Mouse (Mus musculus): ENCODE measurements around the gene Prkn. TPM values are rescaled to one million over a fixed set of nuclear protein-coding genes. Genes with fewer than 3 reads are reported as not detected.

The Prkn gene
- total RNA-seq, 2 experiments from 2014 or later = 0.85 to 1.9 TPM

GRCm38 (mm10) chr17:11680456-11680855 lies 840.3 kb downstream of the Prkn start:
- ATAC-seq (replicated peaks; ENCODE audit: low FRiP score, poor library complexity, severe bottlenecking) = no peak

DNA sequence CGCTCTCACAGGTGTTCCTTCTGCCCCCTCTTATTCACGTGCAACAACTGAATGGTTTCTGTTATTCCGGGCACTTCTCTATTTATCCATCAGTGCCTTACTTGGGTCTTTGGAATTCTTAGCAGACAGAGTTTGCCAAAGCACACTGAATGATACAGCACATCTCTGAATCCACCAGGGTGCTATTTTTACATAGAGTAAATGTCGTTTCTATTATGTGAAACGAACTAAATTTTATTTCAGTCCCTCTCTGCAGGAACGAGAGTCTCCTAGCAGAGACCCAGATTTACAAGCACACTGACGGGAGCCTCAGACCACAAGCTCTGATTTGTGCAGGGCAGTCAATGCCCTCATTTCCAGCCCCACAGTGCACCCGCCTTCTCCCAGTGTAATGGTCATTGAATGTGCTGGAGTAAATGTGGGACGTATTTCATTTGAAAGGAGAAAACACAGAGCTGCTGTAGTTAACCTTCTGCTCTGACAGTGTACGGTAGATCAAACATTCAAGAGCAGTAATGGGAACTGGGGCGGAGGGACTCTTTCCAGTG lies 841.7 kb downstream of the Prkn start:
- no peak for ATAC-seq (replicated peaks; ENCODE audit: low FRiP score, poor library complexity, severe bottlenecking)

GRCm38 (mm10) chr17:11705005-11705404 lies 864.8 kb downstream of the Prkn start:
- no peak for ATAC-seq (replicated peaks; ENCODE audit: low FRiP score, poor library complexity, severe bottlenecking)

DNA sequence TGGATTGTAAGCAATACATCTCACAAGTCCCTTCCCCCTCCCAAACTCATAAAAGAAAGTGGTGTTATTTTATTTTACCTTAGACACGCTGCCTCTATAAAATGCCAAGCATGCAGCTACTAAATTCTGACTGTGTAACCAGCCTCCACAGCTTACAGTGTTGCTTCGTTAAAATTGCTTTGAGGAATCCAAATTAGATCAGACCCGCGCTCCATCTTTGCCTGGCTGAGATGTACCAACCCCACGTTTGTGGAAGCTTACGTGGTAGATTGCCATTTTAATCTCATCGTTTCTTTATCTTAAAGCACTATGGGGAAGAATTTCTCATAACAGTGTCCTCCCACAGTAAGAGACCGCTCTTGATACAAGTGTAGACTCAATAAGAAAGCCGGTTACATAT lies 865.6 kb downstream of the Prkn start:
- no peak for ATAC-seq (replicated peaks; ENCODE audit: low FRiP score, poor library complexity, severe bottlenecking)

- no peak for ATAC-seq (replicated peaks; ENCODE audit: low FRiP score, poor library complexity, severe bottlenecking)
Measured at GRCm38 (mm10) chr17:11712066-11712465, 871.9 kb downstream of the Prkn start.

- ATAC-seq (replicated peaks; ENCODE audit: low FRiP score, poor library complexity, severe bottlenecking) = no peak
Measured at GRCm38 (mm10) chr17:11719801-11720200, 879.6 kb downstream of the Prkn start.

DNA sequence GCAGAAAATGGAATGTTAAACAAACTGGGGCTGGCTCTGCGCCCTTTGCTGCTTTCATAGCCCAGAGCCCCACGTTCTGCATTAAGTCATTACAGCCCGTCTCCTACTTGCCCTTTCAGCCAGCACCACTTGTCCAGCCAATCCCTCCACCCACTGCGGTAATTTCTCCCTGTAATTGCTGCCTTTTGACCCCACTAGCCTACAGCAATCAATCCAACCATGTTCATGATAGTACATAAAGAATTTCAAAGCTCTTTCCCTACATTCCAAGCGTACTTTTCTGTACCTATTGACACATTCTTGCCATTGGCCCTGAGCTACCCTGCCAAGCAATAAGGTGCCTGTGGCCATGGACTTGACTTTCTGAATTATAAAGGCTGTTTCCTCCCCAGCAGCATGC lies 881.7 kb downstream of the Prkn start:
- no peak for ATAC-seq (replicated peaks; ENCODE audit: low FRiP score, poor library complexity, severe bottlenecking)

DNA sequence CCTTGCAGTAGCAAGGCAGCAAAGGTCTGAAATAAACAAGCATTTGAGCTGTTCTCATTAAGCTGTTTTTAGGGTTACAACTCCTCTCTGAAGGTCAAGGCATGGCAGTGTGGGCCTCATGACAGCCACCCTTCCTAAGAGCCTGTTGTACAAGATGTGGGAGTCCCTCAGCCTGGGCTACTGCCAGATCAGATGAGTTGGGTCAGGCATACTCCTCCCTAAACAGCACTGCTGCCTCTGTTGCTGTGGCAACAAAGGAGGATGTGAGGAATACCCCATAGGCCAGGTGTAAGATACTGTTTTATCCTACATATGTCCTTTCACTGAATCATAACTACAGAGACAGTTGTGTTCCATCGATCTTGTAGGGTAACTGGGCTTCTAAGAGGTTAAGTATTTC lies 882.3 kb downstream of the Prkn start:
- no peak for ATAC-seq (replicated peaks; ENCODE audit: low FRiP score, poor library complexity, severe bottlenecking)

DNA sequence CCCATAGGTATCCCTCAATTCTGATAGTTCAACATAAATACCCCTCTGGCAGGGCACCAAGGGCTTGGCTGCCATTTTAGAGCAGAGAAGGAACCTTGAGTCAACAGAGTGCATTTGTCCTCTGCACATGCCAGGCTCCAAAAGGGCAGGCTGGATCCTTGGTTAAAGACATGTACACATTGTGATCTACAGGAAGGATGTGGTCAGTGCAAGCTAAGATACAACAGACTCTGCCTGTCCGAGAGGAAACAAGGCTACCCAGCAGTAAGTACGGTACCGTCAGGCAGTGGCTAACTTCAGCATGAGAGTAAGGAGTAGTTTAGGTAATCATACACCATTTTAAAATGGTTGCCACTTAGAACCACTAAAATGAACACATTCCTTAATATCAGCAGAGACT lies 884.0 kb downstream of the Prkn start:
- ATAC-seq (replicated peaks; ENCODE audit: low FRiP score, poor library complexity, severe bottlenecking) = no peak

DNA sequence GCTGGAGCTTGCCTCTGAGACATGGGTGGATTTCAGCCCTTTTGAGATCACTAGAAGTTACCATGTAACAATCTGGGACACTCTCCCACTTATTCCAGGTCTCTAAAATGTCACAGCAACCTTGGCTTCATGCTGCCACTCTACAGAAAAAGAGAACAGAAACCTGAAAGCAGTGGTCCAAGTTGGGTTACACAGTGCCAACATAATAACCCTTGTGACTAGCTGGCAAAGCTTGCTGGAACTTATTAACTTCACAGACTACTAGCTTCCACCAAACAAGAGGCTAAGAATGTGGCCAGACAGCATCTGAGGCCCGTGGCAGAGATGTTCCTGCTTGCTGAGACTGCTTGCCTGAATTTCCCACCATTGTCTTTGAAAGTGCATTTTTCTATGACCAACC lies 886.9 kb downstream of the Prkn start:
- no peak for ATAC-seq (replicated peaks; ENCODE audit: low FRiP score, poor library complexity, severe bottlenecking)

- no peak for ATAC-seq (replicated peaks; ENCODE audit: low FRiP score, poor library complexity, severe bottlenecking)
Measured at GRCm38 (mm10) chr17:11728294-11728693, 888.1 kb downstream of the Prkn start.

DNA sequence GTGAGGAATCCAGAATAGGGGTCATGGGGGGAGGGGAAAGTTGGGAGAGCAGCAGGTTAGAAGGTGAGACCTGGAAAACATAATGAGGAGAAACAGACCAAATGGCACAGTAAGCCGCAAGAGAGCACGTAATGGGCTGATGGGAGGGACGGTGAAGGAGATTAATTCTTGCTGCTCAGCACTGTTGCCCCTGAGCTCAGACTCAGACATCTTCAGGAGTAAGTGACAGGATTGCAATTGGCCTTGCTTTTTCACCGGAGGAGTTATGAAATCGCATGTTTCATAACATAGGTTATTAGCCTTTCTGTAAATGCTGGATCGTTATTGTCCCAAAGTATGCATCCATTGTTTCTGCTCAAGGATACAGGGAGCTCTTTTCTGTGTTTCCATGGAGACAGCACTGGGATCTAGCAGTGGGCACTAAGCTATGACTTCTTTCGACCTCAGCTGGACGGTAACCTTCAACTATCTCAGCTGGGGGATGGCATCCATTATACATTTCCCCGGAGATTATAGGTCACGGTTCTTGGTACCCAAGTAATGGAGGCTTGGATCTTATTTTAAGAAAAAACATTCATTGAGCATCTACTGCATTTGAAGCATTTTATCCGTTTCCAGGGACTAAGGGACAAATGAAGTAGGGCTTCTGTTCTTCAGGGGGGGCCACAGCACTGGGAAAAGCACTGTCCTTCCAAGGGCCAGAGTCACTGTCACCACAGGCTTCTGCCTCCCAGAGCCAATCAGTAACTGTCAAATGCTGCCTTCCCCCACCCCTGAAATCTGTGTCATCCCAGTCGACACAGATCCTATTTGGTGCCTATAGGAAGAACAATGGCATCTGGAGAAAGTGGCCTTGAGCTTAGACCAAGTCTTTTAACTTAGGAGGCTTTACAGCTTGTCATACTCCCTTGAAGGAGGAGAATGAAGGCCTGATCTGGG lies 890.7 kb downstream of the Prkn start:
- ATAC-seq (replicated peaks; ENCODE audit: low FRiP score, poor library complexity, severe bottlenecking) = no peak

DNA sequence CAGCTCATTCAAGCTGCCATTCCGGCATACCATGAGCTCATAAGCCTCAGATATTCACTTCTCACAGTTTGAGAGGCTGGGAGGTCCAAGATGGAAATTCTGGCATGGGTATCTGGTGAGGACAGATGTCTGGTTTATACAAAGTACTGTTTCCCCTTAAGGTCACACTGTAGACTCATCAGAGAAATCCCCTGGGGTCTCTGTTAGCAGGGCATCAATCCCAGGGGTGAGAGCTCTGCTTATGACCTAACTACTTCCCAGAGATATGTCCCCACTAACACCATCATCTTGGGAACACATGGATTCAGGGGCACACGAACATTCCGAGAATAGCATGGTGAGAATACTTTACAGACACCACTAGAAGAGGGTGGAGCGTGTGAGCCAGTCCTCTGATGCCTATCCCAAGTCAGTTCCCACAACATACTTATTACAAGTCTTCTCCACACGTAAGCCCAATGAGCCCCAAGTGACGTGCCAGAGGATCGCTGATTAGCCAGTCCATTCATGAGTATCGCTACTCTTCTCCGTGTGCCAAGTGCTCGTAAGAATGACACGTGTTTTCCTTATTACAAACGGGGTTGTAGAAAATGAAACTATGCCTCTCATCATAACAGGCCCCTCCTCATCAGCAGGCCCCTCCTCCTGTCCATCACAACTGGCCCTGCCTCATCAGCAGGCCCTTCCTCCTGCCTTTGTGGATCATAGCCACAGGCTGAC lies 895.1 kb downstream of the Prkn start:
- no peak for ATAC-seq (replicated peaks; ENCODE audit: low FRiP score, poor library complexity, severe bottlenecking)

- no peak for ATAC-seq (replicated peaks; ENCODE audit: low FRiP score, poor library complexity, severe bottlenecking)
Measured at GRCm38 (mm10) chr17:11736531-11736930, 896.3 kb downstream of the Prkn start.

DNA sequence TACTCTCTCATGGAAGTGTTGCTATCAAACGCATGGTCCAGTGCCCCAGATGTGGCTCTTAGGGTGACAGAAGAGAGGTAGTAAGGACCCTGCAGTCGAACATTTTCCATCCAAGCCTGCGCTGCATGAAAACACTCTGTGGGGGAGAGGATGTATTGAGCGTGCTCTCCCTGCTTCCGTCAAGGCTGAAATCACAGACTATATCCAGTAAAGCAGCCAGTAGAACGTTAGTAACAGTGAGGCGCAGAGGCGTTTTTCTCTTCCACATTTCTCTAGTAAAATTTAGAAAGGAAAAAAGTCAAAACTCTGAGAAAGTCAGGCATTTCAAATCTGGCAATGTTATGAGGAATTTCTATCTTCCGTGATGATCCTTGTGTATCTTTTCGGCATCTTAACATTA lies 897.7 kb downstream of the Prkn start:
- ATAC-seq (replicated peaks; ENCODE audit: low FRiP score, poor library complexity, severe bottlenecking) = no peak

- no peak for ATAC-seq (replicated peaks; ENCODE audit: low FRiP score, poor library complexity, severe bottlenecking)
Measured at GRCm38 (mm10) chr17:11740716-11741115, 900.5 kb downstream of the Prkn start.

GRCm38 (mm10) chr17:11741161-11741560 lies 901.0 kb downstream of the Prkn start:
- ATAC-seq (replicated peaks; ENCODE audit: low FRiP score, poor library complexity, severe bottlenecking) = no peak

DNA sequence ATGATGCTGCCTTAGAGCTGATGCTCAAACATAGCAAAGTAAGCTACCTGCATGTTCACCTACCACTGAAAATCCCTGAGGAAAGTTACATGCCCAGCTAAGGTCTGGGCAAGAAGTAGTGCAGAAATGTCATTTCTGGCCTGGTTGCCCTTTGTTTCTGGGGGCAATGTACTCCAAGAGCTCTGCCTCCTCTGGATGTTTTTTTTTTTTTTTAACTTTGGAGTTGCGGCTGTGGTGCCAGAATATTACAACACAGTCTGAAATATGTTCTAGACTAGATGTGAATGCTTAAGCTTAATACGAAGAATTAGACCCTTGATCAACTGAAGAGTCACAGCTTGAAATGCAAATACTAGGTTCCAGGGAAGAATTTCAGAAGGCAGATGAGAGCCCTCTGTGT lies 911.1 kb downstream of the Prkn start:
- no peak for ATAC-seq (replicated peaks; ENCODE audit: low FRiP score, poor library complexity, severe bottlenecking)

DNA sequence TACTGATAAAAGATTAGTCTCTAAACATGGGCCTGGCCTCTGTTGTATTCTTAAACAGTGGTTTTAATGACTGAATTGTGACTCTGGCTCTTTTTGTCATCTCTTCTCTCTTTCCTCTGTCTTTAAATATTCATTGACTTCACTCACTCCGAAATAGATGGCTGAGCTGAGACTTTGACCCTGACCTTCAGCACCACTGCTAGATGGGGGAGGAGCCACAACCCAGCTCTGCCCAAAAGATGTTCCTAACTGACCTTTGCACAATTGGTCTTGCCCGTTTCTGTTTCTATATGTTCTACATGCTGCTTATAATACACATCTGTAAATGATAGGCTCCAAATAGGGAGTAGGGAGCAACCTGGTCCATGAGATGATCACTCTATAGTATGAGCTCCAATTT lies 912.5 kb downstream of the Prkn start:
- no peak for ATAC-seq (replicated peaks; ENCODE audit: low FRiP score, poor library complexity, severe bottlenecking)

DNA sequence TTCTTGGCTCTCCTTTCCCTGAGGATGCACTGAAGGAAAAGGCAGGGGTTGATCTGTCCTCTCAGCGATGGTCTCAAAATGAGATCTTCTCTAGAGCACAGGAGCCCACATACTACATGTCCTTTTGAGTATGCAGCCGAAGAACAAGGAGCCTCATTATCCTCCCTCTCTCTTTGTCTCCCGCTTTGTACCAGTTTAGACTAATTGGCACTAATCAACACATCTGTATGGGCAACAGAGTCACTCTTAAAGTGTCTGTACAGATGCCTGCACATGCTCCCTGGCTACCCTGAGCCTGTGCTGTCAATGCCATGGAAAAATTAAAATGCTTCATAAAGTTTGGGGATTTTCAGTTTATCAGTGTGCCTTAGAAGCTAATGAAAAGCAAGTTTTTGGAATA lies 924.9 kb downstream of the Prkn start:
- no peak for ATAC-seq (replicated peaks; ENCODE audit: low FRiP score, poor library complexity, severe bottlenecking)

- ATAC-seq (replicated peaks; ENCODE audit: low FRiP score, poor library complexity, severe bottlenecking) = no peak
Measured at GRCm38 (mm10) chr17:11765581-11765980, 925.4 kb downstream of the Prkn start.
